Mouse (Mus musculus) liver, embryonic 13.5 days (tissue): ENCODE results near the gene Gm6993. TPM values are rescaled to one million over a fixed set of nuclear protein-coding genes. Genes with fewer than 3 reads are reported as not detected.

Experiments used
- polyA plus RNA-seq: library from polyadenylated mRNA; unstranded; fragments of >200 nt; fragmentation: Nextera tagmentation; extraction: Ambion mirVana; gene quantifications from 2 replicates; pipeline ENCODE4 v1.2.1, GENCODE M21; 2015

Gm6993 gene
- polyA plus RNA-seq, 1 experiment from 2014 or later = not detected

Other genes starting within 250 kb of the Gm6993 start
- gene Fam110c, start 166.9 kb upstream of the Gm6993 start, polyA plus RNA-seq = 1.5 TPM in 2 replicates
- gene Lamb1, start 24.5 kb downstream of the Gm6993 start, polyA plus RNA-seq = 3.7 and 4.3 TPM in 2 replicates
- 94.1 and 122 TPM in 2 replicates for gene Dld, start 110.7 kb downstream of the Gm6993 start, polyA plus RNA-seq
- 0.03 and 0.07 TPM in 2 replicates for gene Slc26a3, start 150.1 kb downstream of the Gm6993 start, polyA plus RNA-seq